Mouse (Mus musculus) spleen, adult 12 weeks (tissue): ENCODE measurements around the gene 2010111I01Rik.

Experiments used
- DNase-seq: peaks from one replicate; pipeline ENCODE4 v3.0.0; 2022; ENCODE audit warnings: low spot score

The 2010111I01Rik gene

DNA sequence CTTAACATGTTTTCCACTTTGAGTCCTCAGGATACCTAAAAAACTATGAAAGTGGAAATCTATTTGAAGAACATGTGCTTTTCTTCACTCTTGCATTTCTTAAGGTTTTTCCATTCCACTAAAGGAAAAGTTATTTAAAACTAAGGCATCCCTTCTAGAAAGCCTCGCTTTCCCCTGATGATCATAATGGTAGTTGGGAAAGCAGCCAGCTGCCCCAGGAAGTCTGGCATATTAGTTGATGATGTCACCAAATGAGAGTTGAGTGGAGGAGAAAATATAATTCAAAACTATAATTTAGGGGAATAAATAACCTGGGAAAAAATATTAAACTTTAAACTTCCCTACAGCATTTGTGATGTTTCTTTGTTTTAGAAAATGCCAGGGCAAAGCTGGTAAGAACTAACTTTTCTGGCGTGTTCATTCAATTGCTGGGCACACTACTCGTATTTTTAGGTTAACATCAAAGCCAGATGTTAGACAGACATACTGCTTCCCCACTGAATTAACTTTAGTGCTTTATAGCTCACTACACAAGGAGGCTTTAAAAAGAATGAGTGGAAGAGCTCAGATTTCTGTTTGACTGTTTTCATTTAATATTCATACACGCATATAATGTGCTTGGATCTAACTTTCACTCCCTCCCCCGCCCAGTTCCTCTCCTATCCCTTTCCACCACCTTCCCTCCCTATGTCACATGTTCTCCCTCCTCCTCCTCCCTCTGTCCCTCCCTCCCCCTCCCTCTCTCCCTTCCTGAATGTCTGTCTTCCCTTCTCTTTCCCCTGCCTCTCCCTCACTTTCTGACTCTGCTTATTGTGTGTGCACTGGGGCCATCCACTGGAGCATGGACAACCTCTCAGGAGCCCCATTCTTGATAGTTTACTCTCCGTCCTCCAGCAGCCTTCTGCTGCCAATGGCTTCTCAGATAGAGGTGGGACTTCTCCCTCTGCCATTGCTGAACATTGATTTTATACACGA lies 58.8 kb downstream of the 2010111I01Rik start:
- DNase-seq, result no peak

DNA sequence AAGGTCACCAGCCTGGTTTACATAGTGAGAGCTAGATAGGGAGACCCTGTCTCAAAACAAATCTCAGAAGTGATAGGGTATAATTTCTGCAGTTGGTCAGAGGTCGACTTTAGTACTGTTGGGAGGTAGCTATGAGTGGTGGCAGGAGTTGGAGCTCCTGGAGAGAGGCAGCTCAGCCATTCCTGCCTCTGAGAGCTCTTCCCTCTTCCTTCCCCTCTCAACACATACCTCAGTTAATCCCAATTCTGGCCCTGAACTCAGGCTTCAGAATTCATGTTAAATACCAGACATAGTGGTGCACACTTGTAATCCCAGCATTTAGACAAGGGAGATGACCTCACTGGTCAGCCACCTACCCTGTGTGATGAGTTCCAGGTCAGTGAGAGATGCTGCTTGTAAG lies 65.3 kb downstream of the 2010111I01Rik start:
- no peak for DNase-seq

DNA sequence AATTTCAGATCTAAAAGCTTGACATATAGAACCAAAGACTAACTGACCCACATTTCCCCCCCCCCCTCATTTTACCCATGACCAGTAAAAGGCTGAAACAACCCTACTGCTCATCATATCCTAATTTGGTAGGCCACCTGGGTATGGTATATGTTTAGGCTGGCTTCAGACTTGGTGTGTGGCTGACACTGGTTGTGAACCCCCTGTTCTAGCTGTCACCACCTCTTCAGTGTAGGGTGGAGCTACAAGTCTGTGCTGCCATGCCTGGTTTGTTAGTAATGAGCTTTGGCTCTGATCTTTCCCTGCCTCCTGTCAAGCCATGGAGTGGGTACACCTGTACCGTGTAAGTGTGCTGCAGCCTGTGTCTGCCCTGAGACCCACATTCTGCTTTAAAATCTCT lies 66.6 kb downstream of the 2010111I01Rik start:
- no peak for DNase-seq

DNA sequence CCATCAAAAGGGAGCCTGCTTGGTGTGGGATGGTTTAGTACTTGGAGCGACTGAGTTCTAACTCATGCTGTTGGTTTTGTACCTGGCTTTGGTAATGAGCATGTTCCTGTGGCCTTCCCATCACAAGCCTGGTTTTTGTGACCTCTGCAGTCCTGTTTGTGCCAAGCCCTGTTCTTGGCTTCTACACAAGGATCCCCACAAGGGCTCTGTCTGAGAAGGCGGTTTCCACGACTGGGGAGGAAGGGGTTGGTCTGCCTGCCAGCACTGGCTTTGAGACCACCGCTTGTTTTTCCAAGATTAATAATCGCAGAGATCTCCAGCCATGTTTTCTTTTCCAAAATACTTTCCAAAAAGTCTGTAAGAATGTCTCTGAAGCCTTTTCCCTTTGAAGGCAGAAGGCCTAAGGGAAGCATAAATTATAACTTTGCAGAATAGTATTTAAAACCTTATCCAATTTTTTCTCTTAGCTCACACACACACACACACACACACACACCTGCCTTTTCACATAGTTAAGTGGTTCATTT lies 67.7 kb downstream of the 2010111I01Rik start:
- DNase-seq, result no peak

DNA sequence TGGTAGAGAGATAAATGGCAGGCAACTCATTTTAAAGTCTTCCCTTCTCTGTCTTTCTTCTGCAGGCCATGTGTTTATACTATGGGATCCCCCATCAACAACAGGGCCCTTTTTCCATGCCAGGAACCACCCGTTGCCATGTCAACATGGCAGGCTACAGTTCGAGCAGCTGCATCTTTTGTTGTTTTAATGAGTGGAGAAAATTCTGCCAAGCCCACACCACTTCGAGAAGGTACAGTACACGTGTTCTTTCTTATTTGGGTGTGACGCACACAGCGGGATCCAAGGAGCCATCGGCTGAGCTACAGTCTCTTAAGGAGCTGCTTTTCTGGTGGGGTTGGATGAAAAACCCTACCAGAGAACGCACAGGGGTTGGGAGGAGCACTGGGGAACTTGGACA lies 68.3 kb downstream of the 2010111I01Rik start:
- no peak for DNase-seq

DNA sequence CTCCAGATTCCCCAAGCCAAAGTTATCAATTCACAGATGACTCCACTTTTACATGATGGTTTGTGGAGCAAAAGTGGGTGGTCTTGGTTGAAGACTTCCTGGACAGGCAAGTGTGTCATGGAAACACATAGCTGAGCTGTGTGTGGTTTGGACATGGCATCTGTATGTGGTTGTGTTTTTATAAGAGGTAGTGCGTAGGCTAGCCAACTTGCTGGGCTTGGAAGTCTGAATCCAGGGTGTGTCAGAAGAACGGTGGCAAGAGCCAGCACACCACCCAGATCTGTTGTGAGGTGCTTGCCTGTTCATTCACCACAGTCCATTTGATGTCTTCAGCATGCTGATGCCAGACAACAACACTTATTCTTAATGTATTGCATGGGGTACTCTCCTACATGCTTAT lies 68.7 kb downstream of the 2010111I01Rik start:
- DNase-seq, result no peak

DNA sequence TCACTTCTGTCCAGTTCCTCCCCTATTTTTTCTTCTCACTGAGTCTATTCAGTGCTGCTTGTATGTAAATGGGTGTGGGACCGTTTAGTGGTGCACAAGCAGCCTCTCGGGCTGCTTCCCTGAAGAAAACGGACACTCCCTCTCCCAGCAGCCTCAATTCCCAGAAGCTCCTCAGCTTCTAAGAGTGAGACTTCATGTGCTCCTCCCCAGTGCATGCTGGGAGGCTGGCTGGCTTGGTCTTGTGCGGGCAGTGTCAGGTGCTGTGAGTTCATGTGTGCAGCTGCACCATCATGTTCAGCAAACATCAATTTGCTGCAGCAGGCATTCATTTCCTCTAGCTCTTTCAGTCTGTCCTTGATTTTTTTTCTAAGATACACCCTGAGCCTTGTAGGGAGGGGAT lies 70.0 kb downstream of the 2010111I01Rik start:
- no peak for DNase-seq

DNA sequence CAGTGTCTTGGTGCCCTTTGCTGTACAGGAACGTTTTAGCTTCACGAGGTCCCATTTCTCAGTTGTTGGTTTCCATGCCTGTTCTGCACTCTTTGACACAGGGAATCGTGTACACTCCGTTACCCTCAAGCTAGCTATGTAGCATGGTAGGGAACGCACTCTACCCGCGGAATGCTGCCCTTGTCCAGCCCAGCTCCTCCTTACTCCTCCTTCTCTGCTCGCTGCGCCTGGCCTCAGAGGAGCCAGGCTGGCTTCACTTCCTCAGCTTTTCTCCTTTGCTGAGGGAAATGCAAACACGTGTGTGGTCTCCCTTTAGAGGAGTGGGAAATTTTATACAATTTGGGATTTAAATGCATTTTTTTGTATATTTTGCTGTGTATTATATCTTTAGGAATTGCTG lies 73.2 kb downstream of the 2010111I01Rik start:
- DNase-seq, result no peak

DNA sequence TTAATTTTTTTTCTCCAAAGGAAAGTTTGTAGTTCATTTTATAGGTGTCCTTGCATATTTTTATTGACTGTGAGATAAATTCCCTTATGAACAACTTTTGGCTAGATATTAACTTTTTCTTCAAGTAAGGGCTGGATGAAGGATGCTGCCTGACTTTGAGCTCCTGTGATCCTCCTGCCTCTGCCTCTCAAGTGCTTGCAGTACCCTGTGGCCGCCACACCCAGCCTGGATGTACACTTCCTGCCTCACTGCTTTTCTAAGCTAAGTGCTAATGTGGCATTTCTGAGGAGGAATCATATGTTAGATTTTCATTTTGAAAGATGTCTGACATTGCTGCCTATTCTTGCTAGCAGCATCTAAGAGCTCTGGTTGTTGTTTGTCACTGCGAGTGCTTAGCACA lies 73.7 kb downstream of the 2010111I01Rik start:
- no peak for DNase-seq

DNA sequence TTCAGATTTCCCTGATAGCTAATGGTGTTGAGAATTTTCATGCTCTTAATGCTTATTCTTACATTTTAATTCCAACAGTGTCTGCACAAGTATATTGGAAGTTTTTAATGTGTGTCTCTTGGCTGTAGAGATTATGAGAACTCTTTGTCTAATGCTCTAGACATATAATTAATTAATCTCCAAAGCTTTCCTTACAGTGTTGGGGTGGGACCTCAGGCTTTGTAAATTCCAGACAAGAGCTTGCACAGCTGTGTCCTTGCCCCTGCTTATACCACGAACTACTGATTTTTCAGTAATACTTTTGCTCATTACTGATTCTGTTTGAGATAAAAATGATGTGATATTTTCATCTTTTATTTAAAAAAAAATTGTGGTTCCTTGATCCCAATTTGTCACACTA lies 74.2 kb downstream of the 2010111I01Rik start:
- no peak for DNase-seq

DNA sequence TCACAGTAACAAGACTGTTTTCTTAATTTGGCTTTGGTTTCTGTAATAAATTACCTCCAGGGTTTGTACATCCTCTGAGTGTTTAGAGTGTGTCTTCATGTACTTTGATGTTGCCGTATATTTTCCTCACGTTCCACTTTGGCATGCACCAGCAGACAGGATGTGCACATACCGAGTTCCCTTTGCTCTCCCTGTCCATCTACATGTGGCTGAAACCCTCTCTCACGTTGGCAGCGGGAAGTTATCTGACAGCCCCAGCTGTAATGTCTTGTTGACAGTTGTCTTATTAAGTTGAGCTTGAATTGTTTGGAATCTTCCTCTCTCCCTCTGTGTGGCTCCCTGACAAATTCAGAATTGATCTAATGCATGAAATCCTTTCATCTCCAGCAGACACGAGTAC lies 74.6 kb downstream of the 2010111I01Rik start:
- no peak for DNase-seq

DNA sequence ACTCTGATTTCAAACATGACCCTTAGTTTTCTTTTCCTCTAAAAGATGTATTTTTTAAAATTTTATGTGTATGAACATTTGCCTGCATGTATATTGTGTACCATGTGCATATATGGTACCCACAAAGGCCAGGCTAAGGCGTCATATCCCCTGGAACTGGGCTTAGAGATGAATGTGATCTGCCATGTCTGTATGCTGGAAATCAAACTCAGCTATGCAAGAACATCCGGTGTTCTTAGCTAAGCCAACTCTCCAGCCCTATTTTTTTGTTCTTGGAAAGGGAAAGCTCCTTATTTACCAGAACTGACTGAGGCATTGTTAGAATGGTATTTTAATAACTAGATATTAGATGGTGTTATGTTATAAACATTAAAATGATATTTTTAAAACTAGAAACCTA lies 75.2 kb downstream of the 2010111I01Rik start:
- no peak for DNase-seq

DNA sequence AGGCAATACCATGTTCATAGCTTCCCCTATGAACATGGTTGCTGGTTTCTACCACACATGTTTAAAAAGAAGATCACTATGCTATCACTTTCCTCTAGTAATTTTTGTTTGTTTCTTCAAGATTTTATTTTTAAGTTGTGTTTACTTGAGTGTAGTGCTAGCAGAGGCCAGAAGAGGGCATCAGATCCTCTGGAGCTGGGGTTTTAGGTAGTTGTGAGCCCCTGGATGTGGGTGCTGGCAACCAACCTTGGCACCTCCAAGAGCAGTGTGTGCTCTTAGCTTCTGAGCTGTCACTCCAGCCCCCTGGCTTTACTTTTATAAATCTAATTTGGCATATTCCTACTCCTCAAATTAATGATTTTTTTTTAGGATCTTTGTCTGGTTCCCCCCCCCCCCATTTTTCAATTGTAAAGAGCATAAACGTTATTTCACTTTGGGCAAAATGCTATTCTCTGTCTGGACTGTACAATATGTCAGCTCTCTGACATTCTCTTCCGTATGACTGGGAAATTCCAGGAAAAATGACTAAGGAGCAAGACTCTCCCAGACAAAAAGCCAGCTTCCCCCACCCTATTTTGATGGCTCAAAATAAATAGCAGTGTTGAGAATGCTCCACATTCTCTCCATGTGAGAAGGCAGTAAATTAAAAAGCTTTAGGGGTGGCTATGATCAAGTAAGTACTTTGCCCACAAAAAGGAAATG lies 81.0 kb downstream of the 2010111I01Rik start:
- no peak for DNase-seq

DNA sequence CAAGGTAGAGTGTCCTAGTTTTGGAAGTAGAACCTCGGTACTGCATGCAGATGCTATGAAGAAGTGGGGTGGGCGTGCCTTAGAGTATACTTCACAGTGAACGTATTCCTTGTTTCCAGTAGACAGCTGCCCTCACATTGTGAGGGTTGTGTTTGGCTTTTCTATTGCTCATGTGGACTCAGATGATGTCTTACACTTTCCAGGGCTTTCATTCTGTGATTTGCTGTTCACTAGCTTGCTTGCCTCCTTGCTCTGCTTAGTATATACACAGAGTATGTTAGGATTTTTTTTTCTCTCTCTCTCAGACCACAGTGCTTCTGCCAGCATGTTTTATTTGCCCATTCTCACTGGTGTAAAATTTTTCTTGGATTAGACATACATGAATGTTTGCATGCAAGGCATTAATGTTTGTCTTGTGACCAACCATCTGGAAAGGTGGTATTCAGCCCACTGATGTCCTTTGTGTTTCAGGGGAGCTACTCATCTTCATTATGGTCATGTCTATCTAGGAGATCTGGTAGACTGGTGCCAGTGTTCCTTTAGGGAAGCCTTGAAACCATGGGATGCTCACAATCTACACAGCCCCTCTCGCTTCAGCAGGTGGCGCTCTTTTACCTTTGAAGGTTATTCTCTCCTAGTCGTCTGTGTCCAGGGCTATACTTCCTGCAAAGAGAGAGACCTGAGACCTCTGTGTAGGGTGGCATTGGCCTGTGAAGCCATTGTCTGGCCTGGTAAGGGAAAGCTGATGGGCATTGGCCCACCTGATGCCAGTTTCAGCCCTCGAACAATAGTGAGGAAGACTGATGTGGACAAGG lies 81.7 kb downstream of the 2010111I01Rik start:
- DNase-seq, result peak; percentile 2

DNA sequence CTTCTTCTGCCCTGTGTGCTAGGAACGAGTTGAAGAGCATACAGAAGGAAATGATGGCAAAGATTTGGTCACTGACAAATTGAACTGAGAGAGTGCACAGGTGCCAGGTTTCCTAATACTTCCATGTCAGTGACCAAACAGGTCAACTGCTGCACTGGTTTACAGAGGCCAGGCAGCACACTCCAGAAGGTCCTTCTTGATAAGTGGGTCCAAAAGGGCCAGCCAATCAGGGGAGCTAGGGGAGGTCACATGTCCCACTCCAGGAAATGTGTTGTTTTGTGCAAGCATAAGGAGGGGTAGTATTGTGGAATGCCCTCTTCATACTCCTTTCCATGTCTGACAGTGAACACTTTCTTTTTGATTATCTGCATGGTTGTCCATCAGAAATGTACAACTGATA lies 99.0 kb downstream of the 2010111I01Rik start:
- no peak for DNase-seq

DNA sequence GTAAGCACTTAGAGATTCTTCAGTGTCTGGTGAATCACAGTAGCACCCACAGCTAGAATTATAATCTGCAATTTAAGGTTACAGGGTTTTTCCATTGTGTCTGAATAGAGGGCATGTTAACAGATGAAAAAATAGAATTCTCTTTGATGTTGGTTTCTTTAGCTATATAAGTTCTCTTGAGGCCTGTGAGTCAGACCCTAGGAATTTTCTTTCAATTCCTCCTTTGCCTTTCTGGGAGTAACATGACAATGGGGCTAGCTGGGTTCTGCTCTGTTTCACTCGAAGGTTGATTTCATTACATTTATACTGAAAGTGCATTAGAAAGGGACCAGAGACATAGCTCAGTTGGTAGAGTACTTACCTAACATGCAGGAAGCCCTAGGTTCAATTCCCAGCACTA lies 101.9 kb downstream of the 2010111I01Rik start:
- DNase-seq, result no peak

DNA sequence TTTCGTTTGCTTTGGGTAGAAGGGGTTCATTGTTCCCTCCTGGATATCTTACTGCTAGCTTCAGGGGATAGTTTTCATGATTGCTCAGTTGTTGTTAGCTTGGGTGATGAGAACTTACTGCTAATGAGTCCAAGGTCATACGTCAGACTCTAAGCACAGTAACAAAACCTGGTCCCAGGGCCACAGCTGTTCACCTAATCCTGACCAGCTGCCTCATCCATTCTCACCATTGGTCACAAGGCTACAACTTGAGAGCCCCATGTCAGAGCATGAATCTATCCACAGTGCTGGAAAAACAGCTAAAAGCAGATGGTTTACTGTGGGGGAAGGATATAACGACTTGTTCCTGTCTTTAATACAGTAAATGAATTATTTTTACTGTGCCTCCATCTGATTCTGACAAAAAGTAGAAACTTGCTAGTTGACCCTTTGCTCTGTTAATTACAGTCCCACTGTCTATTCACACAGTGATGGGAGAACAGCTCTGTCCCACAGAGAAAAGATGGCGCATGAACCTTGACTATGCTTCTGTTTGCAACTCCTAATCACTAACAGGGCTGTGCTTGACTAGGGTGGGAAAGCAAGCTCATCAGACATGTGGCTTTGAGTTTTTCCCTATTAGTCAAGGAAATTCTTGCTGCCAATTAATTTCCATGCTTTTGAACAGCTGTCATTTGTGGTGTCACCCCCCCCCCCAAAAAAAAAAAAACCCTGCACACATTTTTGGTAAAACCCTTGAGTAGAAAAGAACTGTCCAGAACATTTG lies 103.9 kb downstream of the 2010111I01Rik start:
- no peak for DNase-seq

DNA sequence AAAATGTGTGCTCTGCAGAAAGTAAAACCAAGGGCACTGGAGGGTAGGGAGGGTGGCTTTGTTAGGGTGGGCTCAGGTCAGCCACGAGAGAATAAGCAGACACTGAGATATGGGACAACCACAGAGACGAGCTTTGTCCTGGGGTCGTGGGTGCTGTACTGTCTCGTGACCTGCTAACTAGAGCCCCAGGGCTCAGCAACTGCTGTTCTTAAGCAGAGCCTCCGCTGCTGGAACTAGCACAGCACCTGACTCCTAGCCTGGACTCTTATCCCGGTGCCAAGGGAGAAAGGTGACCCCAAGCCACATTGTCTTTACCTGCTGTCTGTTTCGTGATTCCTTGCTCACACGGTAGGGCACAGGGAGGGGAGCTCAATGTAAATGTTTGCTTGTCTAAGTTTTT lies 107.2 kb downstream of the 2010111I01Rik start:
- no peak for DNase-seq

DNA sequence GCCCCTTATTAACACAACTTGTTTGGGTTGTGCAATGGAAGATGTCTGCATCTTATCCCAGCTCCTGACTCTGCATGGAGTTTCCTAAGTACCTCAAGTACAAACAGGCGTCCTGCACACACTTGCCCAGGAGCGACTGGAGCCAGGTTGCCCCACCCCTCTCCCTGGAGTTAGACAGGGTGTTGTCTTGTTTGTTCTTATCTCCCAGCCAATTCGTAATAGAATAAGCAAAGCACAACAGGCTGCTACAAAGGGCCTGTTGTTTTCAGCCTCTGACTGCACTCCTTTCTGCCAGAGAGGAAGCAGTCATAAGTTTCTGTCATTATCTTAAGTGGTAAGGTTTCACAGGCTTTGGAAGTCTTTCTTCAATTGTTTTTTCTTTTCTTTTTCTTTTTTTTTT lies 107.7 kb downstream of the 2010111I01Rik start:
- DNase-seq, result no peak

DNA sequence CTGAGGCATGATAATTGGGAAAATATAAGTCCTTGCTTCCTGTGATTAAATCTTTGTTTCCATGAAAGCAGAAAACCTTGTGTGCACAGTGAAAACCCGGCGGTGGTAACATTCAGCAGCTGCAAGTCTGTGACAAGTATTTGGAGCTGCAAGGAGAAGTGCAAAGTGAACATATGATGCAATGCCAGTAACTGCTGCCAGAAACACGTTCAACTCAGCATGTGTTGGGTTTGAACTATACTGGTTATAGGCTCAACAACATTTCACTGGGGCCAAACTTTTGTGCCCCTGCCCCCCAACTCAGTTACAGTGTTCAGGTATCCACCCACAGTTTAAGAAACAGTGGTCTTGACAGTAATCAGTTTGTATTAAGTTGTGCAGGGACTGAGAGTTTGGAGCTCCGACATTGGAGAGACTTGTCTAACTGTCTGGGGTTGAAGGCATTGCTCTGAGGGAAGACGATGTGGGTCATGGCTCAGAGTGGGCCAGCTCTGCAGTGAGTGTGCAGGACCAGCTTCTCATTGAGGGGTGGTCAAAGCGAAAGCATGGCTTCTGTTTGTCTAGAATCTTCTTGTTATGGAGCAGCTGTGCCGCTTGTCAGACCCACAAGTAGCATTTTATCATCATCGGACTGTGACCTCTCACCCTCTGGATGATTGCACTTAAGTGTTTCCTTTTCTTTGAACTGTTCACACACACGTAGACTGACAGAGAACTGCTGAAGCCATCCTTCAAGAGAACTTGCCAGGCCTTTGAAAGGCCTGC lies 109.4 kb downstream of the 2010111I01Rik start:
- no peak for DNase-seq

DNA sequence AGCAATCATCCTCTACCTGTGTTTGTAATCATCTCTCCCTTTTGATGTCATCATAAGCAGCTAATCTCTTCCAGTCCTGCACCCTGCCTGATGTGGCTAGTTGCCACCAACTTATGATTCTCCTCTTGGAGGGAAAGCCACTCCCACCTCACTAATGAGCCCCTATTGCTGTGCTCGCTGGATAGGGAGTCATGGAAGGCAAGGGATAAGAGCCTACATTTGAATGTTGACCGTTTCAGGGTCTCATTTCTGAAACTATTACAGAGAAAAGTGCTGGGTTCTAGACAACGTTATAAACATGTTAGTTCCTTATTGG lies 109.9 kb downstream of the 2010111I01Rik start:
- no peak for DNase-seq
